Mouse (Mus musculus) thymus, adult 2 months (tissue): ENCODE results near the gene Gm12184.
"Not testable (repeated sequence)": the region's sequence is repeated elsewhere in the genome, so short reads cannot be mapped to it uniquely, and the experiment has no call there.

Experiments
- CTCF ChIP-seq: fragments of 200-500 bp; IDR thresholded peaks from 2 replicates; pipeline ENCODE4 v1.5.1; 2012; ENCODE audit warnings: mild to moderate bottlenecking, control low read depth, low read length, moderate library complexity, borderline replicate concordance; ENCODE audit not compliant: control insufficient read depth, poor library complexity, insufficient read depth; ENCODE audit errors: extremely low read depth
- POLR2A ChIP-seq: fragments of 200-500 bp; IDR thresholded peaks from 2 replicates; pipeline ENCODE4 v1.6.1; 2012; ENCODE audit warnings: mild to moderate bottlenecking, low read length, control low read depth, moderate library complexity; ENCODE audit not compliant: control insufficient read depth, poor library complexity, insufficient read depth; ENCODE audit errors: extremely low read depth

- not testable (repeated sequence) for TF ChIP-seq POLR2A, CTCF
Observed at GRCm38 (mm10) chr11:48825979-48826751, at the start of gene Gm12184, which contains the start of gene Trim7.
